Mouse (Mus musculus): Measurements from ENCODE around the gene Tube1.

DNA sequence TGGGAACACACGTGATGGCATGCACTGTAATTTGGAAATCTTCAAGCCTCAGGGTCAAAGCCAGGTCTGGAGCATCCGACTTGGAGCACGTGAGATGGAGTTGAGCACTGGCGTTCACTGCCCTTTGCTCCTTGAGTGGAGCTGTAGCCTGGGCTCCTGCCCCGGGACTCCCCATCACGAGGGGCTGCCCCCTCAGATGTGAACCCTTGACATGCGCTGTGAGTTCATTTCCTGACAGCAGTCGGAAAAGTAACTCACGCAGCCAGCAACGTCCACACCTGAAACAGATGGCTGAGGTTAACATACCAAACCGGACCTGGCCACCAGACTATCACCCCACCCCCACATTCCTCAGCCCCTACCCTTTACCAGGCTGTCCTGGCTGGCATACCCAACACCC lies 33.8 kb downstream of the Tube1 start:
- TF ChIP-seq CTCF (IDR thresholded peaks at IDR 0.05; ENCODE audit: low read depth, low read length) (no peak), POLR2AphosphoS5 (IDR thresholded peaks at IDR 0.05; ENCODE audit: insufficient replicate concordance, low read depth, low read length) (no peak), GATA1 (IDR thresholded peaks at IDR 0.05; ENCODE audit: borderline replicate concordance, low read length) (no peak), TAL1 (conservative IDR thresholded peaks at IDR 0.05; ENCODE audit: low read depth, low read length) (no peak)

Measured in G1E (cell line).